Mouse (Mus musculus) splenic B cell, adult 2 months (primary cell): ENCODE data around the gene Efemp1.

Source experiments
- DNase-seq: peaks from one replicate; pipeline ENCODE4 v3.0.0-alpha.2; 2011; ENCODE audit warnings: low read depth, low spot score
- H3K27me3 ChIP-seq: 2 replicates; pipeline ENCODE4 v1.6.1; 2012; ENCODE audit warnings: mild to moderate bottlenecking, low read length, moderate library complexity, mixed read lengths; ENCODE audit not compliant: control insufficient read depth, poor library complexity, insufficient read depth, severe bottlenecking
- H3K36me3 ChIP-seq: 2 replicates; pipeline ENCODE4 v1.6.1; 2012; ENCODE audit warnings: mild to moderate bottlenecking, low read length, moderate library complexity, mixed read lengths; ENCODE audit not compliant: control insufficient read depth, poor library complexity, insufficient read depth, severe bottlenecking

Efemp1 gene

GRCm38 (mm10) chr11:28889538-28889937 is 36.5 kb downstream of the Efemp1 start:
- Histone ChIP-seq H3K36me3 (no peaks in the 10 kb centered on the region), H3K27me3 (no peaks in the 10 kb centered on the region)
- no peak for DNase-seq

- no peak for DNase-seq
- H3K27me3 ChIP-seq, result no peaks in the 10 kb centered on the region
Observed at GRCm38 (mm10) chr11:28891515-28891914, 38.5 kb downstream of the Efemp1 start.

GRCm38 (mm10) chr11:28899420-28899819 is 46.4 kb downstream of the Efemp1 start:
- DNase-seq, result no peak
- H3K36me3 ChIP-seq, result no peaks in the 10 kb centered on the region
- no peaks in the 10 kb centered on the region for H3K27me3 ChIP-seq

More at GRCm38 (mm10) chr11:28891515-28891914, 38.5 kb downstream of the Efemp1 start:
- no peaks in the 10 kb centered on the region for H3K36me3 ChIP-seq

GRCm38 (mm10) chr11:28904596-28904995 is 51.6 kb downstream of the Efemp1 start:
- Histone ChIP-seq H3K27me3 (no peaks in the 10 kb centered on the region), H3K36me3 (no peaks in the 10 kb centered on the region)
- DNase-seq, result no peak

GRCm38 (mm10) chr11:28906288-28906687 is 53.3 kb downstream of the Efemp1 start:
- no peaks in the 10 kb centered on the region for H3K27me3 ChIP-seq
- no peak for DNase-seq
- no peaks in the 10 kb centered on the region for H3K36me3 ChIP-seq

GRCm38 (mm10) chr11:28908908-28909545 is 56.0 kb downstream of the Efemp1 start:
- no peak for DNase-seq
- Histone ChIP-seq H3K27me3 (no peaks in the 10 kb centered on the region), H3K36me3 (no peaks in the 10 kb centered on the region)

GRCm38 (mm10) chr11:28912469-28913138 is 59.6 kb downstream of the Efemp1 start:
- Histone ChIP-seq H3K27me3 (no peaks in the 10 kb centered on the region), H3K36me3 (no peaks in the 10 kb centered on the region)
- DNase-seq, result no peak

- DNase-seq, result no peak
- no peaks in the 10 kb centered on the region for H3K36me3 ChIP-seq
- H3K27me3 ChIP-seq, result no peaks in the 10 kb centered on the region
Observed at GRCm38 (mm10) chr11:28934449-28934848, 81.4 kb downstream of the Efemp1 start.

GRCm38 (mm10) chr11:28939651-28940050 is 86.6 kb downstream of the Efemp1 start:
- Histone ChIP-seq H3K27me3 (no peaks in the 10 kb centered on the region), H3K36me3 (no peaks in the 10 kb centered on the region)
- DNase-seq, result no peak

GRCm38 (mm10) chr11:28951586-28952210 is 98.7 kb downstream of the Efemp1 start:
- no peak for DNase-seq
- no peaks in the 10 kb centered on the region for H3K27me3 ChIP-seq
- H3K36me3 ChIP-seq, result no peaks in the 10 kb centered on the region

- DNase-seq, result no peak
- H3K36me3 ChIP-seq, result no peaks in the 10 kb centered on the region
- H3K27me3 ChIP-seq, result no peaks in the 10 kb centered on the region
Observed at GRCm38 (mm10) chr11:28954673-28955304, 101.8 kb downstream of the Efemp1 start.

GRCm38 (mm10) chr11:28955305-28955701 is 102.3 kb downstream of the Efemp1 start:
- H3K27me3 ChIP-seq, result no peaks in the 10 kb centered on the region
- no peak for DNase-seq
- H3K36me3 ChIP-seq, result no peaks in the 10 kb centered on the region

GRCm38 (mm10) chr11:28961381-28961780 is 108.4 kb downstream of the Efemp1 start:
- Histone ChIP-seq H3K36me3 (no peaks in the 10 kb centered on the region), H3K27me3 (no peaks in the 10 kb centered on the region)
- no peak for DNase-seq
